Mouse (Mus musculus) heart, embryonic 14.5 days (tissue): Measurements from ENCODE around the gene Cyld. TPM values are rescaled to one million over a fixed set of nuclear protein-coding genes. Genes with fewer than 3 reads are reported as not detected.
"Not testable (repeated sequence)": the region's sequence is repeated elsewhere in the genome, so short reads cannot be mapped to it uniquely, and the experiment has no call there.

Experiments
- ATAC-seq: fragments of 200-750 bp; cut with Nextera tagmentation; 2 replicates; pipeline ENCODE4 v1.8.0; 2017; ENCODE audit warnings: low read depth, moderate TSS enrichment; ENCODE audit not compliant: insufficient number of reproducible peaks, insufficient read depth, low FRiP score
- H3K27ac ChIP-seq, 2 experiments: fragments of 200-500 bp in 1 of 2; fragments of 300-500 bp in 1 of 2; sonication (generic) in 1 of 2; replicated peaks in 1 of 2; 2 replicates each; pipeline ENCODE4 v1.5.1; 2012 to 2014; ENCODE audit warnings: low read depth in 2 of 2, low read length in 2 of 2, control low read depth in 1 of 2, mild to moderate bottlenecking in 1 of 2, mixed read lengths in 1 of 2; ENCODE audit not compliant: control insufficient read depth in 1 of 2, insufficient read depth in 1 of 2
- H3K27me3 ChIP-seq: fragments of 300-500 bp; sonication (generic); 2 replicates; pipeline ENCODE4 v1.6.1; 2014; ENCODE audit warnings: mild to moderate bottlenecking, low read length, control low read depth; ENCODE audit not compliant: control insufficient read depth, insufficient read depth
- H3K36me3 ChIP-seq: fragments of 300-500 bp; sonication (generic); 2 replicates; pipeline ENCODE4 v1.6.1; 2014; ENCODE audit warnings: mild to moderate bottlenecking, control low read depth, low read length, mixed read lengths; ENCODE audit not compliant: control insufficient read depth, insufficient read depth
- H3K4me1 ChIP-seq, 2 experiments: fragments of 200-500 bp in 1 of 2; fragments of 300-500 bp in 1 of 2; sonication (generic) in 1 of 2; 2 replicates each; pipeline ENCODE4 v1.6.1; 2012 to 2014; ENCODE audit warnings: low read length in 2 of 2, control low read depth in 1 of 2, mixed read lengths in 1 of 2; ENCODE audit not compliant: control insufficient read depth in 2 of 2, insufficient read depth in 2 of 2
- H3K4me2 ChIP-seq: fragments of 300-500 bp; sonication (generic); 2 replicates; pipeline ENCODE4 v1.6.1; 2014; ENCODE audit warnings: mild to moderate bottlenecking, low read length
- H3K4me3 ChIP-seq, 2 experiments: fragments of 200-500 bp in 1 of 2; fragments of 300-500 bp in 1 of 2; sonication (generic) in 1 of 2; 2 replicates each; pipeline ENCODE4 v1.5.1; 2012 to 2014; ENCODE audit warnings: low read length in 2 of 2, mild to moderate bottlenecking in 2 of 2, control low read depth in 1 of 2, low read depth in 1 of 2, moderate library complexity in 1 of 2; ENCODE audit not compliant: control insufficient read depth in 1 of 2, insufficient read depth in 1 of 2
- H3K9ac ChIP-seq: fragments of 300-500 bp; sonication (generic); 2 replicates; pipeline ENCODE4 v1.6.1; 2014; ENCODE audit warnings: mild to moderate bottlenecking, low read length
- H3K9me3 ChIP-seq: fragments of 300-500 bp; sonication (generic); 2 replicates; pipeline ENCODE4 v1.6.1; 2016; ENCODE audit warnings: low read length, control low read depth; ENCODE audit not compliant: control insufficient read depth
- WGBS: fragments of 180-500 bp; shearing (Covaris S2); extraction: QIAGEN DNeasy Blood & Tissue Kit; methylation state at CpG from one replicate; pipeline ENCODE4 v1.1.7; 2014; 5-methylcytosine and 5-hydroxymethylcytosine counted together
- polyA plus RNA-seq: library from polyadenylated mRNA; unstranded; fragments of >200 nt; fragmentation: Nextera tagmentation; extraction: Ambion mirVana; gene quantifications from 2 replicates; pipeline ENCODE4 v1.2.1, GENCODE M21; 2014

Cyld gene
- polyA plus RNA-seq, 1 experiment from 2014 or later, result 13.9 TPM

DNA sequence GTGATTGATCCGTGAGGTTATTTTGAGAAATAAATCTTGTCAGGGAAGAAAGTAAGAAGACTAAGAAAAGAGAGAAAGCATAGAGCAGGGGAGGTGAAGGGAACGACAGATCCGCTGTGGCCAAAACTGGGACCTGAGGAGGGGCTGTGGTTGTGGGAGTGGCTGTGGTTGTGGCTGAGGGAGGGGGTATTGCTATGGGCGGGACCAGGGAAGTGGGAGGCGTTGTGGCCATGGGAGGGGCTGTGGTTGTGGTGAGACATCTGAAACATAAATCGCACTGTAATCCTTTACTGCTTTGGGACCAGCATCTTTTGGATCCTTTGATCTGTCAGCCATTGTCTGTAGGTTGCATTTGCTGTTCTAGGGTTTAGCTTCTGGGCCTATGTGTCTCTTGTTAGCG lies 74.4 kb downstream of the Cyld start:
- peaks cover 16% of the 10 kb centered on the region for H3K9me3 ChIP-seq
- ATAC-seq, result no peak
- H3K9ac ChIP-seq, result no peak overlapping the region
- H3K4me2 ChIP-seq, result no peak overlapping the region
- WGBS, result 63% methylated on average over 7 of the region's 7 CpGs
- no peak overlapping the region for H3K4me3 ChIP-seq
- no peaks in the 10 kb centered on the region for H3K36me3 ChIP-seq
- no peak overlapping the region for H3K27ac ChIP-seq
- peaks cover 3% of the 10 kb centered on the region; the same call in 1 of the 2 replicates for H3K27me3 ChIP-seq
- H3K4me1 ChIP-seq, result peaks cover 0 to 2% of the 10 kb centered on the region in 2 experiments; a peak in 1 of 4 replicates

DNA sequence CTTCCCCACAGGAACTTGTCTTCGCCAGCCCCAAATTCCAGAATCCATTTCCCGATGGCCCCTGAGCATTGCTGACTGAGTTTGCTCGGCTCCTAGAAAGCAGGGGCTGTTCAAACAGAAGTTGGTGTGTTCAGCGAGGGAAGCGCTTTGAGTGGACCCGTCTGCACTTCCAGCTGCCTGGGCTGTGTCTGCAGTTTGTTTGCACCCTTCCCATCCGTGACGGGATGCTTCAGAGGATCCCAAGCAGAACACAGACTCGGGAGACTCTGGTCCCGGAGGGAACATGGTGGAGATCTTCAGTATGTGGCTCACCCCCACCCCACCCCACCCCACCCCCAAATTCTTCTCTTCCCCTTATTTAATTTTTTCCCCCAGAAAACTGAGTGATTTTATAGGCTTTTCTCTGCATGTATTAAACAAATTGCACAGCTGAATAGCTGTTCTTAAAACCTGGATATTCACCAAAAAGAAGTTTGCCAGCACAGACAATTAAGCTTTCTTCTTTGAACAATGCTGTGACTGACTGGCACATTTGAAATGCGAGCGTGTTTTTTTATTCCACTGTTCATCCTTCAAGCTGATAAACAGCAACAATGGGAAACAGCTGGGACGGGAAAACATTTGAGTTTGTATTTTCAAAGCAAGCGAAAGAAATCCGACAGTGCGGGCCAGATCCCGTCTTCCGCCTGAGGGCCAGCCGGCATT lies 77.9 kb downstream of the Cyld start:
- peaks cover 9% of the 10 kb centered on the region for H3K9me3 ChIP-seq
- WGBS, result 57% methylated on average over 19 of the region's 19 CpGs

DNA sequence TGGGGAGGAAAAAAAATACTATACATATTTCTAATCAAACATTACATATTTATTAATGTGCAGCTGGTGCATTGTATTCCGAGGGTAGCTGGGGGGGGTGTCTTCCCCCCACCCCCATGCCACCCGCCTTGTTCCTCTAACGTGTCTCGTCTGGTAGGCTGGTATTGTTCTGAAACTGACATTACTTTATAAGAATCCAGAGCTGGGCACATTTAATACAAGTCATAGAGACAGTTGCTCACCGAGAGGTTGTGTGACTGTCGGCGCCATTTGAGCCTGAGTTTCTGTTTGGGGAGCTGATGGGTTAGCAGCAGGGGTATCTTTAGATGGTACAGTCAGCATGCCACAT lies 78.4 kb downstream of the Cyld start:
- no peak for ATAC-seq
- Histone ChIP-seq H3K9ac (no peak overlapping the region), H3K4me2 (no peak overlapping the region), H3K27ac (no peak overlapping the region), H3K4me1 (peaks cover 5% of the 10 kb centered on the region in 2 experiments; a peak in 2 of 4 replicates), H3K36me3 (no peaks in the 10 kb centered on the region), H3K9me3 (peaks cover 4% of the 10 kb centered on the region), H3K27me3 (peaks cover 3% of the 10 kb centered on the region; the same call in 1 of the 2 replicates), H3K4me3 (no peak overlapping the region)
- WGBS, result 83% methylated on average over 7 of the region's 7 CpGs

More for the DNA sequence above, 77.9 kb downstream of the Cyld start:
- Histone ChIP-seq H3K27ac (no peak overlapping the region), H3K4me1 (peaks cover 5% of the 10 kb centered on the region in 2 experiments; a peak in 2 of 4 replicates), H3K4me2 (no peak overlapping the region), H3K36me3 (no peaks in the 10 kb centered on the region), H3K9ac (no peak overlapping the region), H3K27me3 (peaks cover 3% of the 10 kb centered on the region; the same call in 1 of the 2 replicates), H3K4me3 (no peak overlapping the region)
- no peak for ATAC-seq

DNA sequence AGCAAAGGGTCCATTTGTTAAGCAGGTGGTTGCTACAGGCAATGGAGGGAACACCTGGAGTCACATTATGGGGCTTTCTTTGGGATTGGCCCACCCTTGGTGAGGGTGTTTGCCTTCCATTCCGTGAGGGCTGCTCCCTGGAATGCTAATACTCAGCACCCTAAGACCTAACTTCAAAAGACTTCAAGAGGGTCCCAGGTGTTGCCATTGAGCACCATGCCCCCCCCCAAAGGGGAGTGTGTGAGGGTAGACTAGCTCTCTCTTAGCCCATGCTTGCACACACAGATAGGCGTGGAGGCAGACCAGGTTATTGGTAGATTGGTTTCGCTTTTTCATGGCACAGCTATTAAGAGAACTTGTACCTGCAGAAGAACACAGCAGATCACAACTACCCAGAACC lies 83.3 kb downstream of the Cyld start:
- H3K4me3 ChIP-seq, result no peak overlapping the region
- peaks cover 5% of the 10 kb centered on the region in 2 experiments; a peak in 2 of 4 replicates for H3K4me1 ChIP-seq
- H3K4me2 ChIP-seq, result no peak overlapping the region
- no peak overlapping the region for H3K27ac ChIP-seq
- H3K9me3 ChIP-seq, result no peaks in the 10 kb centered on the region
- no peaks in the 10 kb centered on the region for H3K36me3 ChIP-seq
- no peak overlapping the region for H3K9ac ChIP-seq
- H3K27me3 ChIP-seq, result no peaks in the 10 kb centered on the region
- ATAC-seq, result no peak
- WGBS, result 82% methylated on average over 3 of the region's 3 CpGs

DNA sequence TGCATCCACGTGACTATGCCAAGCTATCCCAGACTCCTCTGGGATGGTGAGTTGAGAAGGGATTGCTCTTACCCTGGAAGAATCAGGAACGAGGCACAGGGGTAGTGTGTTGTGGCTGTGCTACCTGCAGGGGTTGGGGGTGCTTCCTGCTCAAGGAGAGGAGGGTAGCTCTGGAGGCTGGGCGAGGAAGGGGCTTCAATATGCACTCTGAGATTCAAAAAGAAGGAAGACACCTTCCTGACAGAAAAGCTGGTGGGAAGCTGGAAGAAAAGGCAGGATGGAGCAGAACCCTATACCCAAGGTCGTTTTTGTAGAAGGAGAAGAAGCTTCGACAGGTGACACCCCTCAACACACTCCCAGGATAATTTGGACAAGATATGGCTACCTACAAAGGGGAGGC lies 84.5 kb downstream of the Cyld start:
- H3K36me3 ChIP-seq, result no peaks in the 10 kb centered on the region
- no peak for ATAC-seq

DNA sequence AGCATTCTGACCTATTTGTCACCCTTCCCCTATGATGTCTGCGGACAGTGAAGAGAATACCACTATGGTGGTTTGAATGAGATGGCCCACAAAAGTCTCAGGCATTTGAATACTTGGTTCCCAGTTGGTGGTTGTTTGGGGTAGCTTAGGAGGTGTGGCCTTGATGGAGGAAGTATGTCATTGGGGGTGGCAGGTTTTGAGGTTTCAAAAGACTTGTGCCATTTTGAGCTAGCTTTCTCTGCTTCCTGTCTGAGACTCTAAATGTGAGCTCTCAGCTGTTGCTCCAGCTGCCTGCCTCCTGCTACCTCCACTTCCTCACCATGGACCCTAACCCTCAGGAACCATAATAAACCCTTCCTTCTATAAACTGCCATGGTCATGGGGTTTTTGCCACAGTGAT lies 86.9 kb downstream of the Cyld start:
- H3K4me3 ChIP-seq, result no peak overlapping the region
- no peaks in the 10 kb centered on the region for H3K36me3 ChIP-seq
- no peaks in the 10 kb centered on the region for H3K9me3 ChIP-seq
- no peak for ATAC-seq
- no peak overlapping the region for H3K9ac ChIP-seq
- no peaks in the 10 kb centered on the region for H3K27me3 ChIP-seq
- H3K4me1 ChIP-seq, result peaks cover 3 to 5% of the 10 kb centered on the region in 2 experiments; a peak in 2 of 4 replicates
- no peak overlapping the region for H3K27ac ChIP-seq
- H3K4me2 ChIP-seq, result no peak overlapping the region
- WGBS, result 82% methylated on average over 1 of the region's 1 CpGs

More for the DNA sequence above, 84.5 kb downstream of the Cyld start:
- no peak overlapping the region for H3K4me3 ChIP-seq
- H3K9me3 ChIP-seq, result no peaks in the 10 kb centered on the region
- peaks cover 3 to 5% of the 10 kb centered on the region in 2 experiments; a peak in 2 of 4 replicates for H3K4me1 ChIP-seq
- 68% methylated on average over 5 of the region's 5 CpGs for WGBS
- H3K27ac ChIP-seq, result no peak overlapping the region
- H3K27me3 ChIP-seq, result no peaks in the 10 kb centered on the region
- H3K9ac ChIP-seq, result no peak overlapping the region
- no peak overlapping the region for H3K4me2 ChIP-seq

DNA sequence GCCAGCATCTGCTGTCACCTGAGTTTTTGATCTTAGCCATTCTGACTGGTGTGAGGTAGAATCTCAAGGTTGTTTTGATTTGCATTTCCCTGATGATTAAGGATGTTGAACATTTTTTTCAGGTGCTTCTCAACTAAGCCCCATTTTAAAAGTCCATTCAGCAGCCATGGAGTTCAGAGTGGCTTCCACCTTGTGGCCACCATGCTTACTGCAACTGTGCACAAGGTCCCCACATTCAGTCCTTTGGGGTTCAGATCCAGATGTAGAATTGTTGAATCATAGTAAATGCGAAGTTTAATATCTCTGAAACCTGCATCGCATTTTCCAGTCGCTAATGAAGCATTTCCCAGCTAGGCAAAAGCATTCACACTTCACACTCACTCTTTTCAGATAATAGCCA lies 91.5 kb downstream of the Cyld start:
- H3K36me3 ChIP-seq, H3K4me1 ChIP-seq, H3K9ac ChIP-seq, H3K4me2 ChIP-seq, H3K27ac ChIP-seq, H3K9me3 ChIP-seq, H3K4me3 ChIP-seq, H3K27me3 ChIP-seq, ATAC-seq: not testable (repeated sequence)
- WGBS, result 61% methylated on average over 3 of the region's 3 CpGs
